Mouse (Mus musculus) megakaryocyte, embryonic 14.5 days (primary cell): ENCODE measurements around the gene Phkg1.
"Not testable (repeated sequence)": the region's sequence is repeated elsewhere in the genome, so short reads cannot be mapped to it uniquely, and the experiment has no call there.

Experiments used
- FLI1 ChIP-seq: IDR thresholded peaks from 2 replicates; pipeline ENCODE4 v1.6.1; 2012; ENCODE audit warnings: low read length, inconsistent platforms, mixed read lengths
- GATA1 ChIP-seq: IDR thresholded peaks from 3 replicates; pipeline ENCODE4 v1.6.1; 2012; ENCODE audit warnings: mixed read lengths, low read length, inconsistent platforms, borderline replicate concordance

GRCm38 (mm10) chr5:129915491-129915890 is 17.1 kb upstream of the Phkg1 start:
- not testable (repeated sequence) for TF ChIP-seq GATA1, FLI1
